Mouse (Mus musculus) CD4-positive helper T cell, adult 2 months (primary cell): Measurements from ENCODE around the gene Sfmbt2.

Experiments used
- DNase-seq: peaks from one replicate; pipeline ENCODE4 v3.0.0-alpha.2; 2012; ENCODE audit warnings: low read depth, missing footprints, low spot score

Sfmbt2 gene

DNA sequence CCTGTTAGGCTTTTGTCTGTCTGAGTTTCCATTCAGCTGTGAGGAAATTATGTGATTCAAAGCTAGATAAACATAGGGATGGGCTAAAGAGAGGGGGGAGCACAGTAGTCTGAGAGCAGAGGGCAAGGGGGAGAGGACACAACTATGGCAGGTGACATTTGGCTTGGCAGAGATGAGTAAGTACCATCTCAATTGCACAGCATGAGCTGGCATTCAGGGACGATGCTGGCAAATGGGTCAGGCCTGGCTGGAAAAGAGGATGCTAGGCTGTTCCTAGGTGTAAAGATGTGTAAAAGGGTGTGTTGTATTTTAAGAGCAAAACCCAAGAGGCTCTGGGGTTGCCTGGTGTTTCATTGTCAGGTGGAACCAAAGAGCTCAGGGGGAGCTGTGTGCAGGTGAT is 188.5 kb downstream of the Sfmbt2 start:
- DNase-seq, result no peak

DNA sequence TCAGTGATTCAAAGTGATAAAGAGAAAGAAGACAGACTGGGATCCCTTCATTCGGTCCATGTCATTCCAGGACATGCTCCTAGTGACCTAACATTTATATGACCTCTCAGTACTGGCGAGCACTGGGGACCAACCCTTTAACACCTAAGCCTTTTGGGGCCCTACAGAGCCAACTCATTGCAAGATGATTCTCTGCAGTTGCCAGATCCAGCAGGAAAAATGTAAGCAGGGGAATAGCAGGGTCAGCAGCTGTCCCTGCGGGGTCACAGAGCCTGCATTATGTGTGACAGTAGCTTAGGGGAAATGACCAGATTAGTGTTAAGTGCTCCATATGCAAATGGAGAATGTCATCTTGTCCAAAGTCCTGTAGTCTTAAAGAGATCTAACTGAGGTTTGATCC is 195.2 kb downstream of the Sfmbt2 start:
- no peak for DNase-seq

DNA sequence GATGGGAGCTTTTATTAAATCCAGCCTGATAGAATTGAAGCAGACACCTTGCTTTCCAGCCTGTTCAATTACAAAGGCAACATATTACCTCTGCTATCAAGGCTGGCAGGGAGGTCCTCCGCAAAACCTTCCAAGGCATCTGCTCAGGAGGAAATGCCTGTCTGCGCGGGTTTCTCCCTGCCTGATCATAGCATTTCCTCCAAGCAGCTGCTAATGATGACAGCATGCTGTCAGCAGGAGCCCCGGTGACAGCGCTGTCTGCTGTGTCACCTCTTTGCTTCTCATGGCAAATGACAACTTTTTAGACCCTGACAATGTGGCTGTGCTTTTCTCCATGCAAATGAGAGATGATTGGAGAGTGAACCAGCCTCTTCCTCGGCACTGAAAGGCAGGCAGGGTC is 199.1 kb downstream of the Sfmbt2 start:
- DNase-seq, result no peak

DNA sequence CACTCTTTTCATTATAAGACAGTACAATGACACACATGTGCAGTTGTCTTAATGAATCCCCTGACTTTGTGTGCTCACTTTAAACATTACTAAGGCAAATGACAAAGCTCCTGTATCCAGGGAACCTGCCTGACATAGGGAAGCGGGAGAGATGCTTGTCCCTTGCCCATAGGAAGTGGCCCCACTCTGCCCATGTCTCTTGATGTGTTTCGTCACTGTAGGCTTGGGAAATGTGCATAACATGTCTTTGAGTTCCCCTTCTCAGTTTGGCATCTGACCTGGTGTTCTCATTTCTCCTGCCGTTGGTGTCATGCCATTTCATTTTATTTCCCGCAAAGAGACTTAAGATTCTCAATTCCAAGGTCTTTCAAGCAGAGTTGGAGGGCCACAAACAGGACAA is 202.0 kb downstream of the Sfmbt2 start:
- DNase-seq, result no peak

DNA sequence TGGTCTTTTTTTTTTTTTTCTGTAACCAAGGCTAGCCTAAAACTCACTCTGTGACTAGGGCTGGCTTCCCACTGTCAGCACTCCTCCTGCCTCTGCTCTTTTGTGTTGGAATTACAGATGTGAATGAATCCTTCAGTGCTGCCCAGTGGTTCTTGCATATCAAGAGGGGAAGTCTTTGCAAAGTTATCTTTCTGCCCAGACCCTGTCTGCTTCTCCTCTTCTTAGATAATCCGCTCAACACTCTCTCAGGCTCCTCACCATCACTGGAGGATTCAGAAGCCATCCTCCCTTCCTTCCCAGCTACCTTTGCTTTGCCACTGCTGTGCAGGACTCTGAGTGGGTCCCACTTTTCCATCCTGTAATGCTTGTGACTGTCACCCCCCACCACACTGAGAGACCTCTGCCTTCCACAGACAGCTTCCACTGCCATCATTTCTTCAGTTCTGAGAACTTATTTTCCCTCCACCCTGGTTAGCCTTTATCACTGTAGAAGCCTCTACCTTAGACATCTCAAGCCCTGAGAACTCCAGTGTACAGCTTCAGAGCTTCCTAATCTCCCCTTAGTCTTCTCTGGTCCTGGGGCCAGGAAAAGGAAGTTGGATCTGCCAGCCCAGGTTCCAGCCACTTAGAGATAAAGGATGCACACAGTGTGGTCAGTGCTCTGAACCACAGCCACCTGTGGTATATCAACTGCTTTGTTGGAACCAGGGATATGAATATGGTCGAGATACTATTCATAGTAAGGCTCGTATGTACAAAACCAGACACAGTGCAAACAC is 205.8 kb downstream of the Sfmbt2 start:
- DNase-seq, result no peak

DNA sequence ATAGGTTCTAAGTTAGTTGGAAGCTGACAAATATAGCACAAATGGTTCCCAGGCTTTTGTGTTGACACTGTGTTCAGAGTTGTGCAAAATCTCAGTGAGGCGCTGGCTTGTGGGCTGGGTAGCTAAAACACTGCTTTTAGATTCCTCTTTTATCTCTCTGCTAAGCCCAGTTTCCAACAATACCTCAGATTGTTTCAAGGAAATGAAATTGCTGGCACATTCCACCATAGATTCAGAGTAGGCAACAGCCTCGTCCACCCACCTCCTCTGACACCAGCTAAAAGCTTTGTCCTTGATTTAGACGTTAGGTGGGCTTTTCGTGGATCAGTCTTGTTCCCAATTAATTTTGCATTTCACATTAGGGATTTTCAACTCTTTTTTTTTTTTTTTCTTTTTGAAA is 212.4 kb downstream of the Sfmbt2 start:
- DNase-seq, result no peak

DNA sequence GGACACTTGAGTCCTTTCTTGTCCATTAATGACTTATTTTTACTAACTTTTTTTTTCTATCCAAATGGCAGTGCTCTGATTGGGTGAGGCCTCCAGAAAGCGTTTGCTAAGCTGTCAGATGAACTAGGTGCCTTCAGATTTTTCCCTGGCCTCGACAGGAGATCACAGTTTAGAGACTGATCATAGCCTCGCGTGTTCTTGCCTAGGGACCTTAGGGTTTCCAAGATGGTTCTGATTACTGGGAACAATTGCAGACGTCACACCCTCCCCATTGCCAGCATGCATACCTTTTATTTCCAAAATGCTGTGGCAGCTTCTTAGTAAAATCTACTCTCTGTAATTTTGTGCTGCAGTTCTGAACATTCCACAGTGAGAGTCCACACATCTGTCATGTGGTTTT is 212.8 kb downstream of the Sfmbt2 start:
- DNase-seq, result no peak

DNA sequence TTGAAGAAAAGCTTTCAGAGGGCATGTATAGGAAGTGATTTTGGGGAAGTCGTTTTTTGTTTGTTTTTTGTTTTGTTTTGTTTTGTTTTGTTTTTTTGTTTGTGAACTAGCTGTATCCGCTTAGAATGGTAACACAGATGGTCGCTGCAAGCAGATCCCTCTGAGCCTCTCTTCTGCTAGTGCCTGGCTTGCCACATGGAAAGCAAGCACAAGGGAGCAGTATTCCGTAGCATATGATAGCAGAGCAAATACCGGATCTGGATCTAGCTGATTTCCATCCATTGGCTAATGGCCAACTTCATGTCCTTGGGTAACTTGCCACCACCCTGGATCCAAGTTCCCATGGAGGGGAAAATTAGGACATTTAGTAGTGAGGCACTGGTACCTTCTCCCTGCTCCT is 221.0 kb downstream of the Sfmbt2 start:
- DNase-seq, result no peak

DNA sequence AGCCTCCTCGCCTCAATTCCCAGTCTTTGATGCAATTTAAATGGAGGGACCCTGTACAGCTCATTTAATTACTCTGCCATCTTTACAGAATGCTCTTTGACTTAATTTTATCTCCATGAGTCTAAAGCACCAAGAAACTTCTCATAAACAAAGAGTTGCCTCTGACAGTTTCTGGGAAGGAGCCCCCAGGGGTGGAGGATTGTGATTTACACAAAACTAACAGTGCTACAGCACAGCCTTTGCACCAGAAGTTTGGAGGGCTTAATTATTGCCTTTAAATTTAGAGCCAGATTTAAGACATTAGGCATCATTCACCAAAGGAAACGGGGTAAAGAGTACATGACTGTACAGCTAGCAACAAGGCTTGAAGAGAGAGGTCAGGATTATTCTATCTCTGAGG is 245.2 kb downstream of the Sfmbt2 start:
- DNase-seq, result no peak
